Mouse (Mus musculus) kidney, adult 2 months (tissue): ENCODE results near the gene Zdhhc14.

Source experiments
- CTCF ChIP-seq: fragments of 200-500 bp; conservative IDR thresholded peaks from 2 replicates; pipeline ENCODE4 v1.5.1; 2011; ENCODE audit warnings: low read depth, mild to moderate bottlenecking, control low read depth, low read length, moderate library complexity, mixed read lengths; ENCODE audit not compliant: insufficient read depth, insufficient read length
- POLR2A ChIP-seq: fragments of 200-500 bp; IDR thresholded peaks from one replicate; pipeline ENCODE4 v1.6.1; 2011; ENCODE audit warnings: low read depth, low read length, control low read depth

DNA sequence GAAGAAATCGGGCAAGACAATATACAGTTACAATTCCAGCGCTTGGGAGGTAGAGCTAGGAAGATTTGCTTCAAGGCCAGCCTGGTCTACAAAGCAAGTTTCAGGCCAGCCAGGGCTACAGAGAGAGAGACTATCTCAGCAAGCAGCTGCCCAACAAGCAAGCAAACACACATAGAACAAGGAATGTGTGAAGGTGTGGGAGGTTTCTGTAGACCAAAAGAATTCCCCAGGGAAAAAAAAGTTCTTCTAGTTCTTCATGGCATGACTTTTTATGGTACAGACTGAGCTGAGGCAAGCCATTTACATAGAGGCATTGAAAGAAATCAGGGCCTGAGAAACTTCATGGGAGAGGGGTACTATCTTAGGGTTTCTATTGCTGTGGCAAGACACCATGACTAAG, 52.7 kb downstream of the Zdhhc14 start:
- TF ChIP-seq CTCF (no peak), POLR2A (no peak)
